Mouse (Mus musculus): ENCODE data around the gene Prrt3.
A peak's percentile ranks its signal among the peaks of the same experiment; 100 is the strongest.

Gene Prrt3

GRCm38 (mm10) chr6:113469432-113469831 lies 32.3 kb downstream of the Prrt3 start:
- Histone ChIP-seq H3K27me3 (ENCODE audit: insufficient read depth, low read length) (peaks cover 68% of the 10 kb centered on the region), H3K36me3 (ENCODE audit: insufficient read depth, low read length) (no peaks in the 10 kb centered on the region), H3K4me3 (replicated peaks; ENCODE audit: low read length) (peak overlapping the region; percentile 78), H3K4me1 (replicated peaks; ENCODE audit: low read depth, low read length) (peaks cover 45% of the 10 kb centered on the region), H3K9me3 (ENCODE audit: low read length) (no peaks in the 10 kb centered on the region)
- no peak for TF ChIP-seq NANOG (IDR thresholded peaks at IDR 0.05; ENCODE audit: borderline replicate concordance, low read length)
- TF ChIP-seq CTCF (conservative IDR thresholded peaks at IDR 0.05; ENCODE audit: low read length): peak; percentile 33; the same call in 1 of the 2 replicates

- Histone ChIP-seq H3K27me3 (ENCODE audit: insufficient read depth, low read length) (peaks cover 68% of the 10 kb centered on the region), H3K4me1 (replicated peaks; ENCODE audit: low read depth, low read length) (peaks cover 49% of the 10 kb centered on the region), H3K9me3 (ENCODE audit: low read length) (no peaks in the 10 kb centered on the region), H3K36me3 (ENCODE audit: insufficient read depth, low read length) (no peaks in the 10 kb centered on the region), H3K4me3 (replicated peaks; ENCODE audit: low read length) (peak overlapping the region; percentile 78)
- TF ChIP-seq NANOG (IDR thresholded peaks at IDR 0.05; ENCODE audit: borderline replicate concordance, low read length): no peak
- peak; percentile 81 for TF ChIP-seq CTCF (conservative IDR thresholded peaks at IDR 0.05; ENCODE audit: low read length)
- TF ChIP-seq POU5F1 (IDR thresholded peaks at IDR 0.05; ENCODE audit: borderline replicate concordance, low read length): no peak
Measured at GRCm38 (mm10) chr6:113469021-113469420, 32.7 kb downstream of the Prrt3 start.

- H3K36me3 ChIP-seq (ENCODE audit: insufficient read depth, low read length): no peaks in the 10 kb centered on the region
- H3K27me3 ChIP-seq (ENCODE audit: insufficient read depth, low read length): peaks cover 67% of the 10 kb centered on the region
- H3K4me3 ChIP-seq (replicated peaks; ENCODE audit: low read length): no peak overlapping the region; the same call in 1 of the 2 replicates
- TF ChIP-seq CTCF (conservative IDR thresholded peaks at IDR 0.05; ENCODE audit: low read length): no peak
- no peak for TF ChIP-seq POU5F1 (IDR thresholded peaks at IDR 0.05; ENCODE audit: borderline replicate concordance, low read length)
- TF ChIP-seq NANOG (IDR thresholded peaks at IDR 0.05; ENCODE audit: borderline replicate concordance, low read length): no peak
- peaks cover 52% of the 10 kb centered on the region for H3K4me1 ChIP-seq (replicated peaks; ENCODE audit: low read depth, low read length)
- H3K9me3 ChIP-seq (ENCODE audit: low read length): no peaks in the 10 kb centered on the region
Measured at GRCm38 (mm10) chr6:113468512-113468911, 33.2 kb downstream of the Prrt3 start.

GRCm38 (mm10) chr6:113465602-113466001 lies 36.1 kb downstream of the Prrt3 start:
- Histone ChIP-seq H3K36me3 (ENCODE audit: insufficient read depth, low read length) (no peaks in the 10 kb centered on the region), H3K9me3 (ENCODE audit: low read length) (no peaks in the 10 kb centered on the region), H3K4me1 (replicated peaks; ENCODE audit: low read depth, low read length) (peaks cover 29% of the 10 kb centered on the region), H3K27me3 (ENCODE audit: insufficient read depth, low read length) (peaks cover 55% of the 10 kb centered on the region), H3K4me3 (replicated peaks; ENCODE audit: low read length) (no peak overlapping the region)
- no peak for TF ChIP-seq NANOG (IDR thresholded peaks at IDR 0.05; ENCODE audit: borderline replicate concordance, low read length)

GRCm38 (mm10) chr6:113464040-113464439 lies 37.7 kb downstream of the Prrt3 start:
- H3K27me3 ChIP-seq (ENCODE audit: insufficient read depth, low read length): peaks cover 44% of the 10 kb centered on the region
- H3K4me3 ChIP-seq (replicated peaks; ENCODE audit: low read length): no peak overlapping the region
- TF ChIP-seq NANOG (IDR thresholded peaks at IDR 0.05; ENCODE audit: borderline replicate concordance, low read length) (no peak), POU5F1 (IDR thresholded peaks at IDR 0.05; ENCODE audit: borderline replicate concordance, low read length) (no peak), CTCF (conservative IDR thresholded peaks at IDR 0.05; ENCODE audit: low read length) (no peak)
- H3K36me3 ChIP-seq (ENCODE audit: insufficient read depth, low read length): no peaks in the 10 kb centered on the region
- H3K4me1 ChIP-seq (replicated peaks; ENCODE audit: low read depth, low read length): peaks cover 17% of the 10 kb centered on the region
- no peaks in the 10 kb centered on the region for H3K9me3 ChIP-seq (ENCODE audit: low read length)

- H3K36me3 ChIP-seq (ENCODE audit: insufficient read depth, low read length): no peaks in the 10 kb centered on the region
- TF ChIP-seq POU5F1 (IDR thresholded peaks at IDR 0.05; ENCODE audit: borderline replicate concordance, low read length) (no peak), CTCF (conservative IDR thresholded peaks at IDR 0.05; ENCODE audit: low read length) (no peak), NANOG (IDR thresholded peaks at IDR 0.05; ENCODE audit: borderline replicate concordance, low read length) (no peak)
- H3K4me3 ChIP-seq (replicated peaks; ENCODE audit: low read length): peak overlapping the region; percentile 45
- H3K27me3 ChIP-seq (ENCODE audit: insufficient read depth, low read length): peaks cover 29% of the 10 kb centered on the region
- no peaks in the 10 kb centered on the region for H3K9me3 ChIP-seq (ENCODE audit: low read length)
- H3K4me1 ChIP-seq (replicated peaks; ENCODE audit: low read depth, low read length): peaks cover 20% of the 10 kb centered on the region
Measured at GRCm38 (mm10) chr6:113458635-113459034, 43.1 kb downstream of the Prrt3 start.

GRCm38 (mm10) chr6:113457952-113458534 lies 43.7 kb downstream of the Prrt3 start, which contains the start of gene Il17re:
Gene Il17re, plus strand, starts transcription at chr6:113458484.
- Histone ChIP-seq H3K4me3 (replicated peaks; ENCODE audit: low read length) (peak within 1 kb of the TSS; percentile 45), H3K4me1 (replicated peaks; ENCODE audit: low read depth, low read length) (peaks cover 20% of the 10 kb centered on the region), H3K9me3 (ENCODE audit: low read length) (no peaks in the 10 kb centered on the region), H3K27me3 (ENCODE audit: insufficient read depth, low read length) (peaks cover 28% of the 10 kb centered on the region), H3K36me3 (ENCODE audit: insufficient read depth, low read length) (no peaks in the 10 kb centered on the region)
- TF ChIP-seq CTCF (conservative IDR thresholded peaks at IDR 0.05; ENCODE audit: low read length): no peak
- no peak for TF ChIP-seq NANOG (IDR thresholded peaks at IDR 0.05; ENCODE audit: borderline replicate concordance, low read length)
- no peak for TF ChIP-seq POU5F1 (IDR thresholded peaks at IDR 0.05; ENCODE audit: borderline replicate concordance, low read length)

- Histone ChIP-seq H3K4me3 (replicated peaks; ENCODE audit: low read length) (no peak overlapping the region), H3K4me1 (replicated peaks; ENCODE audit: low read depth, low read length) (peaks cover 20% of the 10 kb centered on the region)
- no peak for TF ChIP-seq NANOG (IDR thresholded peaks at IDR 0.05; ENCODE audit: borderline replicate concordance, low read length)
Measured at GRCm38 (mm10) chr6:113455007-113455406, 46.7 kb downstream of the Prrt3 start.

GRCm38 (mm10) chr6:113451839-113452238 lies 49.9 kb downstream of the Prrt3 start:
- no peaks in the 10 kb centered on the region for H3K9me3 ChIP-seq (ENCODE audit: low read length)

More at GRCm38 (mm10) chr6:113455007-113455406, 46.7 kb downstream of the Prrt3 start:
- H3K36me3 ChIP-seq (ENCODE audit: insufficient read depth, low read length): no peaks in the 10 kb centered on the region
- H3K9me3 ChIP-seq (ENCODE audit: low read length): no peaks in the 10 kb centered on the region
- H3K27me3 ChIP-seq (ENCODE audit: insufficient read depth, low read length): peaks cover 28% of the 10 kb centered on the region

More at GRCm38 (mm10) chr6:113451839-113452238, 49.9 kb downstream of the Prrt3 start:
- TF ChIP-seq POU5F1 (IDR thresholded peaks at IDR 0.05; ENCODE audit: borderline replicate concordance, low read length): no peak
- Histone ChIP-seq H3K36me3 (ENCODE audit: insufficient read depth, low read length) (peaks cover 24% of the 10 kb centered on the region), H3K4me3 (replicated peaks; ENCODE audit: low read length) (no peak overlapping the region), H3K4me1 (replicated peaks; ENCODE audit: low read depth, low read length) (peaks cover 11% of the 10 kb centered on the region; the same call in 1 of the 2 replicates), H3K27me3 (ENCODE audit: insufficient read depth, low read length) (peaks cover 12% of the 10 kb centered on the region; the same call in 1 of the 2 replicates)

Data from E14TG2a.4 (cell line).